Mouse (Mus musculus): ENCODE results near the gene Zfp865.
"Not testable (repeated sequence)": the region's sequence is repeated elsewhere in the genome, so short reads cannot be mapped to it uniquely, and the experiment has no call there.

Gene Zfp865

GRCm38 (mm10) chr7:5051193-5052192, 31.3 kb downstream of the Zfp865 start, which contains the start of gene Zfp580:
Gene Zfp580 (plus strand): TSS chr7:5051538.
- peak; percentile 82 for DNase-seq (ENCODE audit: low read depth)

GRCm38 (mm10) chr7:5052438-5052837, 32.3 kb downstream of the Zfp865 start:
- peak; percentile 48 for DNase-seq (ENCODE audit: low read depth)

- DNase-seq (ENCODE audit: low read depth): no peak
Measured at GRCm38 (mm10) chr7:5052931-5053343, 32.8 kb downstream of the Zfp865 start.

- DNase-seq (ENCODE audit: low read depth): no peak
Measured at GRCm38 (mm10) chr7:5053456-5054179, 33.4 kb downstream of the Zfp865 start.

- DNase-seq (ENCODE audit: low read depth): no peak
Measured at GRCm38 (mm10) chr7:5056651-5057263, 36.6 kb downstream of the Zfp865 start.

- DNase-seq (ENCODE audit: low read depth): no peak
Measured at GRCm38 (mm10) chr7:5057381-5057780, 37.2 kb downstream of the Zfp865 start.

- peak; percentile 40 for DNase-seq (ENCODE audit: low read depth)
Measured at GRCm38 (mm10) chr7:5057804-5058203, 37.6 kb downstream of the Zfp865 start.

GRCm38 (mm10) chr7:5058631-5059030, 38.5 kb downstream of the Zfp865 start:
- DNase-seq (ENCODE audit: low read depth): no peak

GRCm38 (mm10) chr7:5059421-5059820, 39.2 kb downstream of the Zfp865 start:
- no peak for DNase-seq (ENCODE audit: low read depth)

- DNase-seq (ENCODE audit: low read depth): peak; percentile 86
Measured at GRCm38 (mm10) chr7:5060239-5060731, 40.1 kb downstream of the Zfp865 start.

- peak; percentile 99 for DNase-seq (ENCODE audit: low read depth)
Measured at GRCm38 (mm10) chr7:5060944-5061773, 41.0 kb downstream of the Zfp865 start.

GRCm38 (mm10) chr7:5061774-5062359, 41.7 kb downstream of the Zfp865 start, which contains the start of gene U2af2:
Gene U2af2 (plus strand): TSS chr7:5062143.
- DNase-seq (ENCODE audit: low read depth): peak; percentile 95

GRCm38 (mm10) chr7:5062360-5063001, 42.3 kb downstream of the Zfp865 start:
- DNase-seq (ENCODE audit: low read depth): peak; percentile 96

GRCm38 (mm10) chr7:5064886-5065285, 44.7 kb downstream of the Zfp865 start:
- no peak for DNase-seq (ENCODE audit: low read depth)

- no peak for DNase-seq (ENCODE audit: low read depth)
Measured at GRCm38 (mm10) chr7:5073586-5073985, 53.4 kb downstream of the Zfp865 start.

GRCm38 (mm10) chr7:5074984-5075383, 54.8 kb downstream of the Zfp865 start:
- DNase-seq (ENCODE audit: low read depth): no peak

GRCm38 (mm10) chr7:5076931-5077330, 56.8 kb downstream of the Zfp865 start:
- DNase-seq (ENCODE audit: low read depth): no peak

- not testable (repeated sequence) for DNase-seq (ENCODE audit: low read depth)
Measured at GRCm38 (mm10) chr7:5079365-5080009, 59.3 kb downstream of the Zfp865 start.

- peak; percentile 99 for DNase-seq (ENCODE audit: low read depth)
Measured at GRCm38 (mm10) chr7:5080010-5080751, 60.0 kb downstream of the Zfp865 start, which contains the start of gene Epn1. Gene Epn1 (plus strand): TSS chr7:5080235.

Measured in induced T-regulatory cell, adult 2 months (primary cell).